Mouse (Mus musculus) kidney, adult 2 months (tissue): Measurements from ENCODE around the gene Trim17. TPM values are rescaled to one million over a fixed set of nuclear protein-coding genes. Genes with fewer than 3 reads are reported as not detected.
A peak's percentile ranks its signal among the peaks of the same experiment; 100 is the strongest.

ENCODE experiments used
- DNase-seq: peaks from one replicate; pipeline ENCODE4 v3.0.0; 2021
- H3K27ac ChIP-seq: fragments of 200-500 bp; 2 replicates; pipeline ENCODE4 v1.5.1; 2012; ENCODE audit warnings: low read depth, low read length, control low read depth, inconsistent platforms; ENCODE audit not compliant: insufficient read depth
- H3K27me3 ChIP-seq: fragments of 200-500 bp; replicated peaks from 2 replicates; pipeline ENCODE4 v1.6.1; 2012; ENCODE audit warnings: mild to moderate bottlenecking, moderate library complexity, low read length, inconsistent platforms; ENCODE audit not compliant: control insufficient read depth, insufficient read depth
- H3K36me3 ChIP-seq: fragments of 200-500 bp; 2 replicates; pipeline ENCODE4 v1.6.1; 2012; ENCODE audit warnings: mild to moderate bottlenecking, moderate library complexity, low read length, inconsistent platforms; ENCODE audit not compliant: control insufficient read depth, insufficient read depth
- H3K4me1 ChIP-seq: fragments of 200-500 bp; 2 replicates; pipeline ENCODE4 v1.6.1; 2011; ENCODE audit warnings: low read length; ENCODE audit not compliant: control insufficient read depth, insufficient read depth
- H3K4me3 ChIP-seq: fragments of 200-500 bp; 2 replicates; pipeline ENCODE4 v1.5.1; 2011; ENCODE audit warnings: mild to moderate bottlenecking, low read depth, low read length, control low read depth; ENCODE audit not compliant: insufficient read depth
- CTCF ChIP-seq: fragments of 200-500 bp; conservative IDR thresholded peaks from 2 replicates; pipeline ENCODE4 v1.5.1; 2011; ENCODE audit warnings: low read depth, mild to moderate bottlenecking, control low read depth, low read length, moderate library complexity, mixed read lengths; ENCODE audit not compliant: insufficient read depth, insufficient read length
- POLR2A ChIP-seq: fragments of 200-500 bp; IDR thresholded peaks from one replicate; pipeline ENCODE4 v1.6.1; 2011; ENCODE audit warnings: low read depth, low read length, control low read depth
- WGBS: fragments of 180-500 bp; shearing (Covaris S2); methylation state at CpG from one replicate; pipeline ENCODE4 v1.1.7; 2018; 5-methylcytosine and 5-hydroxymethylcytosine counted together
- polyA plus RNA-seq: library from polyadenylated mRNA; depleted of rRNA; stranded (reverse); fragments of >200 nt; gene quantifications from 2 replicates; pipeline ENCODE4 v1.2.3, GENCODE M21; 2012

The Trim17 gene
- polyA plus RNA-seq, 1 experiment = 0.34 TPM

DNA sequence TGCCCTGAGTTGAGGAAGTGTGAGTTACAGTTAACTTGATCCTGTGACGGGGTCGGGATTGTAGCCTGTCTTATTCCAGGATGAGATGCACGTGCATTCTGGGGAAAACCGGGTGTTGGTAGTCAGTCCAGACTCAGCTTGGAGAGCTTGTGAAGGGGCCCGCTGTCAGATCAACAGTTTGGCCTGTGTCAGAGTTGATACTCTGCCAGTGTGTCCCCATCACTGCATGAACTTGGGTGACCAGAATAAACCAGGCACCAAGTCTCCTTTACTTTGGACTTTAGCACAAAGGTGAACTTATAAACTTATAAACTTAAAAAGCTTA is 24.2 kb downstream of the Trim17 start:
- peak; percentile 69 for DNase-seq
- Histone ChIP-seq H3K27ac (peak overlapping the region; percentile 84), H3K4me3 (peak overlapping the region; percentile 94), H3K27me3 (no peaks in the 10 kb centered on the region), H3K4me1 (peaks cover 15% of the 10 kb centered on the region; the same call in 1 of the 2 replicates), H3K36me3 (no peaks in the 10 kb centered on the region; the same call in 1 of the 2 replicates)
- 2% methylated on average over 5 of the region's 5 CpGs for WGBS
- TF ChIP-seq CTCF (no peak), POLR2A (no peak)

GRCm38 (mm10) chr11:58979183-58979582 is 24.7 kb downstream of the Trim17 start:
- Histone ChIP-seq H3K4me1 (peaks cover 15% of the 10 kb centered on the region; the same call in 1 of the 2 replicates), H3K27me3 (no peaks in the 10 kb centered on the region), H3K4me3 (peak overlapping the region; percentile 94), H3K27ac (peak overlapping the region; percentile 84), H3K36me3 (no peaks in the 10 kb centered on the region; the same call in 1 of the 2 replicates)
- 39% methylated on average over 3 of the region's 3 CpGs for WGBS
- TF ChIP-seq CTCF (no peak), POLR2A (no peak)
- DNase-seq = peak; percentile 45

- Histone ChIP-seq H3K27me3 (no peaks in the 10 kb centered on the region), H3K27ac (peak overlapping the region; percentile 84), H3K36me3 (no peaks in the 10 kb centered on the region; the same call in 1 of the 2 replicates), H3K4me1 (peaks cover 15% of the 10 kb centered on the region; the same call in 1 of the 2 replicates), H3K4me3 (peak overlapping the region; percentile 16)
- 40% methylated on average over 7 of the region's 7 CpGs for WGBS
- no peak for TF ChIP-seq CTCF
- TF ChIP-seq POLR2A = no peak
- DNase-seq = peak; percentile 51
These were observed 25.2 kb downstream of the Trim17 start for GRCm38 (mm10) chr11:58979661-58980060.

DNA sequence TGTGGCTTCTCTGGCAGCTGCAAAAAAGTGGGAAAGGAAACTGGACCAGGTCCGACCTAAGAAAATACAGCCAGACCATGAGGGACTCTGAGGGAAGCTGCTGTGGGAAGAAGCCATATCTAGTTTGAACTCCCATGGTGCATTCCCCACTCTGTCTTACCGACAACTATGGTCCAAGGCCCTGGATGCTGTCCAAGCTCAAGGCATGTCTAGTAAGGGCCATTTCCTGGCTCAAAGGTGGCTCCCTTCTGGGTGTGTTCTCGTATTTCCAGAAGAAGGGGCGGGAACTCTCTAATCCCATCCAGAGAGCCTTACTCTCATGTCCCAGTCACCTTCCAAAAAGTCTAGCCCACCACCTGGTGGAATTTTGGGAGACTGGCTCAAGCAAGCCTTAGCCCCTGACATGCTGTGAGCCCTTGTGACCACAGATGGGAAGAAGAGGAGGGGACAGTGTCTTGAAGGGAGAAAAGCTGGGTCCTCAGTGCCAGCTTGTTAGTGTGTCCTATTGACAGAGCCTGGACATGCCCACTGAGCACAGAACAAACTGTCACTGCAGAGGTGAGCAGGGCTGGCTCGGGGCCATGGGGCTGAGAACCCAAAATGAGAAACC is 26.0 kb downstream of the Trim17 start:
- Histone ChIP-seq H3K4me3 (no peak overlapping the region), H3K27ac (no peak overlapping the region), H3K4me1 (peaks cover 15% of the 10 kb centered on the region; the same call in 1 of the 2 replicates), H3K27me3 (no peaks in the 10 kb centered on the region), H3K36me3 (no peaks in the 10 kb centered on the region; the same call in 1 of the 2 replicates)
- 27% methylated on average over 5 of the region's 5 CpGs for WGBS
- peak; percentile 87 for DNase-seq
- TF ChIP-seq CTCF (no peak), POLR2A (no peak)

- TF ChIP-seq POLR2A (no peak), CTCF (peak; percentile 53; the same call in 1 of the 2 replicates)
- Histone ChIP-seq H3K36me3 (no peaks in the 10 kb centered on the region; the same call in 1 of the 2 replicates), H3K4me3 (no peak overlapping the region), H3K4me1 (peaks cover 15% of the 10 kb centered on the region; the same call in 1 of the 2 replicates), H3K27me3 (no peaks in the 10 kb centered on the region), H3K27ac (no peak overlapping the region)
- WGBS = 37% methylated on average over 14 of the region's 14 CpGs
- peak; percentile 57 for DNase-seq
These were observed 27.3 kb downstream of the Trim17 start for GRCm38 (mm10) chr11:58981541-58982447.

GRCm38 (mm10) chr11:58982471-58983097 is 28.1 kb downstream of the Trim17 start:
- WGBS = 84% methylated on average over 18 of the region's 18 CpGs
- TF ChIP-seq POLR2A (no peak), CTCF (no peak)
- no peaks in the 10 kb centered on the region for H3K27me3 ChIP-seq
- peaks cover 15% of the 10 kb centered on the region; the same call in 1 of the 2 replicates for H3K4me1 ChIP-seq
- no peaks in the 10 kb centered on the region; the same call in 1 of the 2 replicates for H3K36me3 ChIP-seq
- DNase-seq = no peak
- no peak overlapping the region for H3K27ac ChIP-seq
- H3K4me3 ChIP-seq = no peak overlapping the region

DNA sequence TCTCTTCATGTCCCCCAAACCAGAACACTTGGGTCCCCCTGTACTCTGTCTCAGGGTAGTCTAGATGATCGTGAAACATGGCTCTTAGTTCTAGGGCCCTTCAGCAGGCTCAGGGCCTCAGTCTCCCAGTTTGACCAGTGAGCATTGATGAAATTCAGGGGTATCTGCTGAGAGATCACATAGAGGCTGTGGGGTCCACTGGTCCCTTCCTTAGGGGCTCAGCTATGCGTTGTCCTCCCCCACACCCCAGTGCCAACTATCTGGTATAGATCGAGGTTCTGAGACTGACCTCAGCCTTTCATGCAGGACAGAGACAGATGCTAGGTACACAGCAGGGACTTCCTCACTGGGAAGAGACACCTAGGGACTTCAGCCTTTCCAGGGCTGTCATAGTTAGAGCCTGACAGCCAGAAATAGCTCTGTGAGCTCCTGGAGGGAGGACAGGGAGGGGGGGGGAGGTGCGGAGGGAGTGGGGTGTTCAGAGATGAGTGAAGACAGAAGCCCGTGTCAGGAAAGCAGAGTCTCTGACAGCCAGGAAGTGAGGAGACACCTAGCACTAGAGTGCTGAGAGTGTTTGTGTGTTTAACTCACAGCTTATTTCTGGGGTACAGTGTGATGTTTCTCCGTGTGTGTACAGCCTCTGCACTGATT is 29.3 kb downstream of the Trim17 start:
- no peaks in the 10 kb centered on the region for H3K27me3 ChIP-seq
- WGBS = 83% methylated on average over 6 of the region's 6 CpGs
- H3K36me3 ChIP-seq = peaks cover 2% of the 10 kb centered on the region
- TF ChIP-seq CTCF = no peak
- TF ChIP-seq POLR2A = no peak
- no peak overlapping the region for H3K4me3 ChIP-seq
- no peak for DNase-seq
- H3K4me1 ChIP-seq = peaks cover 15% of the 10 kb centered on the region; the same call in 1 of the 2 replicates
- H3K27ac ChIP-seq = no peak overlapping the region
